Mouse (Mus musculus) heart, postnatal 0 days (tissue): ENCODE results near the gene Adra1b.

Experiments
- CTCF ChIP-seq: IDR thresholded peaks from 2 replicates; pipeline ENCODE4 v1.5.1; 2016; ENCODE audit warnings: antibody characterized with exemption, control low read depth, low read depth
- EP300 ChIP-seq: IDR thresholded peaks from 2 replicates; pipeline ENCODE4 v1.6.1; 2016; ENCODE audit warnings: antibody characterized with exemption, low read depth

DNA sequence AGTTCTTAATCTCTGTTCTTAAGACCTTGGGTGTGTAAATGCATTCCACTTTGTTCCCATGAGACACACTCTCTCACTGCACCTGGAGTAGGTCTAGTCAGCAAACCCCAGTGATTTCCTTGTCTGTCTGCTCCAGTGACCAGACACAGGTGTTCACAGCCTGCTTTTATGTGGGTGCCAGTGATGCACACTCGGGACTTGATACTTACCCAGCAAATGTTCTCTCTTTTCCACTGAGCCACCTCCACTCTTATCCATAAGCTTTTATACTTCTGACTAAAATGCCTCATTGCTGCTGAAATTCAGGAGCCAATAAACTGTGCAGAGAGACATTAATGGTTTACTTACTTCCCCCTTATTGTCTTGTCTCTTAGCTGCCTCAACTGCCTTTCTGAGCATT, 42.2 kb upstream of the Adra1b start:
- TF ChIP-seq CTCF = no peak
- TF ChIP-seq EP300 = no peak
